Mouse (Mus musculus): ENCODE measurements around the gene Prrxl1.

GRCm38 (mm10) chr14:32681603-32682002, 82.4 kb downstream of the Prrxl1 start:
- TF ChIP-seq CTCF (IDR thresholded peaks at IDR 0.05; ENCODE audit: insufficient read depth, low read length), result no peak
- TF ChIP-seq POLR2A (IDR thresholded peaks at IDR 0.05; ENCODE audit: borderline replicate concordance, extremely low read depth, low read depth, low read length), result no peak

Data from lung, adult 2 months (tissue).